Mouse (Mus musculus): ENCODE data around the gene Gm6525. TPM values are rescaled to one million over a fixed set of nuclear protein-coding genes. Genes with fewer than 3 reads are reported as not detected.

Gm6525 gene
- not detected in 2 replicates for polyA plus RNA-seq (2012; rRNA removed)

- H3K27ac ChIP-seq (ENCODE audit: insufficient read depth, low read length): no peak within 1 kb of the TSS
- no peak for TF ChIP-seq CTCF (IDR thresholded peaks at IDR 0.05; ENCODE audit: extremely low read depth, insufficient read depth, low read length)
- TF ChIP-seq POLR2A (IDR thresholded peaks at IDR 0.05; ENCODE audit: extremely low read depth, insufficient read depth, low read length): no peak
These were observed at the start of gene Gm6525 for GRCm38 (mm10) chr3:84173581-84174154. Gene Gm6525 (plus strand): TSS chr3:84174104.

GRCm38 (mm10) chr3:84125704-84126289, 48.1 kb upstream of the Gm6525 start:
- Histone ChIP-seq H3K4me3 (ENCODE audit: insufficient read depth, low read length) (no peak overlapping the region), H3K4me1 (ENCODE audit: control insufficient read depth, insufficient read depth, low read length) (no peaks in the 10 kb centered on the region), H3K27ac (ENCODE audit: insufficient read depth, low read length) (no peak overlapping the region)
- TF ChIP-seq POLR2A (IDR thresholded peaks at IDR 0.05; ENCODE audit: extremely low read depth, insufficient read depth, low read length) (no peak), CTCF (IDR thresholded peaks at IDR 0.05; ENCODE audit: extremely low read depth, insufficient read depth, low read length) (no peak)

More at GRCm38 (mm10) chr3:84173581-84174154, at the start of gene Gm6525:
- peaks cover 1% of the 10 kb centered on the region; the same call in 1 of the 2 replicates for H3K4me1 ChIP-seq (ENCODE audit: control insufficient read depth, insufficient read depth, low read length)
- H3K4me3 ChIP-seq (ENCODE audit: insufficient read depth, low read length): no peak within 1 kb of the TSS

- no peak overlapping the region for H3K27ac ChIP-seq (ENCODE audit: insufficient read depth, low read length)
- TF ChIP-seq POLR2A (IDR thresholded peaks at IDR 0.05; ENCODE audit: extremely low read depth, insufficient read depth, low read length) (no peak), CTCF (IDR thresholded peaks at IDR 0.05; ENCODE audit: extremely low read depth, insufficient read depth, low read length) (no peak)
- H3K4me3 ChIP-seq (ENCODE audit: insufficient read depth, low read length): no peak overlapping the region
These were observed 47.2 kb upstream of the Gm6525 start for GRCm38 (mm10) chr3:84126721-84127120.

GRCm38 (mm10) chr3:84127431-84127830, 46.5 kb upstream of the Gm6525 start:
- Histone ChIP-seq H3K4me1 (ENCODE audit: control insufficient read depth, insufficient read depth, low read length) (no peaks in the 10 kb centered on the region), H3K27ac (ENCODE audit: insufficient read depth, low read length) (no peak overlapping the region), H3K4me3 (ENCODE audit: insufficient read depth, low read length) (no peak overlapping the region)
- TF ChIP-seq POLR2A (IDR thresholded peaks at IDR 0.05; ENCODE audit: extremely low read depth, insufficient read depth, low read length) (no peak), CTCF (IDR thresholded peaks at IDR 0.05; ENCODE audit: extremely low read depth, insufficient read depth, low read length) (no peak)

More at GRCm38 (mm10) chr3:84126721-84127120, 47.2 kb upstream of the Gm6525 start:
- H3K4me1 ChIP-seq (ENCODE audit: control insufficient read depth, insufficient read depth, low read length): no peaks in the 10 kb centered on the region

- Histone ChIP-seq H3K27ac (ENCODE audit: insufficient read depth, low read length) (no peak overlapping the region), H3K4me3 (ENCODE audit: insufficient read depth, low read length) (no peak overlapping the region), H3K4me1 (ENCODE audit: control insufficient read depth, insufficient read depth, low read length) (no peaks in the 10 kb centered on the region)
- TF ChIP-seq CTCF (IDR thresholded peaks at IDR 0.05; ENCODE audit: extremely low read depth, insufficient read depth, low read length) (no peak), POLR2A (IDR thresholded peaks at IDR 0.05; ENCODE audit: extremely low read depth, insufficient read depth, low read length) (no peak)
These were observed 44.7 kb upstream of the Gm6525 start for GRCm38 (mm10) chr3:84128871-84129870.

- Histone ChIP-seq H3K4me3 (ENCODE audit: insufficient read depth, low read length) (no peak overlapping the region), H3K4me1 (ENCODE audit: control insufficient read depth, insufficient read depth, low read length) (no peaks in the 10 kb centered on the region), H3K27ac (ENCODE audit: insufficient read depth, low read length) (no peak overlapping the region)
- TF ChIP-seq POLR2A (IDR thresholded peaks at IDR 0.05; ENCODE audit: extremely low read depth, insufficient read depth, low read length) (no peak), CTCF (IDR thresholded peaks at IDR 0.05; ENCODE audit: extremely low read depth, insufficient read depth, low read length) (no peak)
These were observed 43.1 kb upstream of the Gm6525 start for GRCm38 (mm10) chr3:84130776-84131175.

- no peak for TF ChIP-seq POLR2A (IDR thresholded peaks at IDR 0.05; ENCODE audit: extremely low read depth, insufficient read depth, low read length)
- no peak for TF ChIP-seq CTCF (IDR thresholded peaks at IDR 0.05; ENCODE audit: extremely low read depth, insufficient read depth, low read length)
- H3K27ac ChIP-seq (ENCODE audit: insufficient read depth, low read length): no peak overlapping the region
- H3K4me1 ChIP-seq (ENCODE audit: control insufficient read depth, insufficient read depth, low read length): no peaks in the 10 kb centered on the region
- H3K4me3 ChIP-seq (ENCODE audit: insufficient read depth, low read length): no peak overlapping the region
These were observed 42.5 kb upstream of the Gm6525 start for GRCm38 (mm10) chr3:84131369-84131768.

- TF ChIP-seq CTCF (IDR thresholded peaks at IDR 0.05; ENCODE audit: extremely low read depth, insufficient read depth, low read length): no peak
- TF ChIP-seq POLR2A (IDR thresholded peaks at IDR 0.05; ENCODE audit: extremely low read depth, insufficient read depth, low read length): no peak
- Histone ChIP-seq H3K4me3 (ENCODE audit: insufficient read depth, low read length) (no peak overlapping the region), H3K4me1 (ENCODE audit: control insufficient read depth, insufficient read depth, low read length) (no peaks in the 10 kb centered on the region), H3K27ac (ENCODE audit: insufficient read depth, low read length) (no peak overlapping the region)
These were observed 38.5 kb upstream of the Gm6525 start for GRCm38 (mm10) chr3:84135387-84135786.

GRCm38 (mm10) chr3:84135933-84136332, 38.0 kb upstream of the Gm6525 start:
- Histone ChIP-seq H3K4me3 (ENCODE audit: insufficient read depth, low read length) (no peak overlapping the region), H3K4me1 (ENCODE audit: control insufficient read depth, insufficient read depth, low read length) (no peaks in the 10 kb centered on the region), H3K27ac (ENCODE audit: insufficient read depth, low read length) (no peak overlapping the region)
- no peak for TF ChIP-seq POLR2A (IDR thresholded peaks at IDR 0.05; ENCODE audit: extremely low read depth, insufficient read depth, low read length)
- no peak for TF ChIP-seq CTCF (IDR thresholded peaks at IDR 0.05; ENCODE audit: extremely low read depth, insufficient read depth, low read length)

Measured in cortical plate, adult 2 months (tissue).